Mouse (Mus musculus): ENCODE measurements around the gene Lrrn1.

- TF ChIP-seq POLR2A (IDR thresholded peaks at IDR 0.05; ENCODE audit: insufficient read length, low read depth) (no peak), MAX (IDR thresholded peaks at IDR 0.05; ENCODE audit: low read depth) (no peak), CEBPB (IDR thresholded peaks at IDR 0.05; ENCODE audit: insufficient read depth, poor library complexity, severe bottlenecking) (no peak), E2F4 (IDR thresholded peaks at IDR 0.05; ENCODE audit: insufficient read depth) (no peak), USF1 (IDR thresholded peaks at IDR 0.05; ENCODE audit: low read depth) (no peak), MYOD1 (IDR thresholded peaks at IDR 0.05; ENCODE audit: control insufficient read depth in 1 of 3, insufficient read length in 2 of 3, low read depth in 2 of 3) (no peak), POLR2AphosphoS2 (IDR thresholded peaks at IDR 0.05; ENCODE audit: insufficient read length, low read depth) (no peak), TCF3 (IDR thresholded peaks at IDR 0.05; ENCODE audit: insufficient read length, low read depth) (no peak), REST (IDR thresholded peaks at IDR 0.05; ENCODE audit: insufficient read depth, insufficient read length) (no peak), SRF (IDR thresholded peaks at IDR 0.05; ENCODE audit: control insufficient read depth, insufficient read length, low read depth) (no peak), MYOG (IDR thresholded peaks at IDR 0.05; ENCODE audit: control insufficient read depth in 1 of 3, insufficient read depth in 1 of 3, insufficient read length in 2 of 3, low read depth in 2 of 3) (no peak)
Measured at GRCm38 (mm10) chr6:107552511-107552910, 22.9 kb downstream of the Lrrn1 start.
